Mouse (Mus musculus) forebrain, embryonic 14.5 days (tissue): ENCODE results near the gene Srek1. TPM values are rescaled to one million over a fixed set of nuclear protein-coding genes. Genes with fewer than 3 reads are reported as not detected.

Experiments
- ATAC-seq: fragments of 200-750 bp; cut with Nextera tagmentation; 2 replicates; pipeline ENCODE4 v1.8.0; 2017; ENCODE audit warnings: mild to moderate bottlenecking, moderate library complexity
- DNase-seq: peaks from one replicate; pipeline ENCODE4 v3.0.0-alpha.2; 2015; ENCODE audit warnings: low spot score
- H3K27ac ChIP-seq: fragments of 300-500 bp; sonication (generic); 2 replicates; pipeline ENCODE4 v1.5.1; 2014; ENCODE audit warnings: low read depth, mild to moderate bottlenecking, control low read depth, low read length, moderate library complexity
- H3K27me3 ChIP-seq: fragments of 300-500 bp; sonication (generic); replicated peaks from 2 replicates; pipeline ENCODE4 v1.6.1; 2014; ENCODE audit warnings: low read length, control low read depth, mixed read lengths; ENCODE audit not compliant: control insufficient read depth, insufficient read depth
- H3K36me3 ChIP-seq: fragments of 300-500 bp; sonication (generic); 2 replicates; pipeline ENCODE4 v1.6.1; 2014; ENCODE audit warnings: low read length, control low read depth; ENCODE audit not compliant: control insufficient read depth, insufficient read depth
- H3K4me1 ChIP-seq: fragments of 300-500 bp; sonication (generic); 2 replicates; pipeline ENCODE4 v1.6.1; 2014; ENCODE audit warnings: antibody characterized with exemption, low read length, control low read depth; ENCODE audit not compliant: control insufficient read depth, insufficient read depth
- H3K4me2 ChIP-seq: fragments of 300-500 bp; sonication (generic); 2 replicates; pipeline ENCODE4 v1.6.1; 2014; ENCODE audit warnings: mild to moderate bottlenecking, control low read depth, low read length
- H3K4me3 ChIP-seq: fragments of 300-500 bp; sonication (generic); 2 replicates; pipeline ENCODE4 v1.5.1; 2014; ENCODE audit warnings: low read depth, low read length, control low read depth
- H3K9ac ChIP-seq: fragments of 300-500 bp; sonication (generic); 2 replicates; pipeline ENCODE4 v1.6.1; 2014; ENCODE audit warnings: mild to moderate bottlenecking, low read length, control low read depth, moderate library complexity
- H3K9me3 ChIP-seq: fragments of 300-500 bp; sonication (generic); replicated peaks from 2 replicates; pipeline ENCODE4 v1.6.1; 2016; ENCODE audit warnings: low read length, control low read depth, mixed read lengths; ENCODE audit not compliant: control insufficient read depth
- WGBS: fragments of 180-500 bp; shearing (Covaris S2); extraction: QIAGEN DNeasy Blood & Tissue Kit; methylation state at CpG from one replicate; pipeline ENCODE4 v1.1.7; 2014; 5-methylcytosine and 5-hydroxymethylcytosine counted together
- polyA plus RNA-seq: library from polyadenylated mRNA; unstranded; fragments of >200 nt; fragmentation: Nextera tagmentation; extraction: Ambion mirVana; gene quantifications from 2 replicates; pipeline ENCODE4 v1.2.1, GENCODE M21; 2014

Gene Srek1
- polyA plus RNA-seq: 48.1 and 67.4 TPM in 2 replicates

GRCm38 (mm10) chr13:103774119-103774757, at the start of gene Srek1:
Srek1 (minus strand) TSS chr13:103774608.
- Histone ChIP-seq H3K36me3 (no peaks in the 10 kb centered on the region), H3K27me3 (no peaks in the 10 kb centered on the region), H3K4me3 (peak within 1 kb of the TSS; percentile 68), H3K9me3 (no peaks in the 10 kb centered on the region), H3K27ac (peak within 1 kb of the TSS; percentile 99), H3K9ac (peak within 1 kb of the TSS; percentile 76), H3K4me2 (peak within 1 kb of the TSS; percentile 63), H3K4me1 (peaks cover 17% of the 10 kb centered on the region)
- under 1% methylated on average over 71 of the region's 81 CpGs for WGBS
- DNase-seq (peak; percentile 97), ATAC-seq (peak; percentile 96)

DNA sequence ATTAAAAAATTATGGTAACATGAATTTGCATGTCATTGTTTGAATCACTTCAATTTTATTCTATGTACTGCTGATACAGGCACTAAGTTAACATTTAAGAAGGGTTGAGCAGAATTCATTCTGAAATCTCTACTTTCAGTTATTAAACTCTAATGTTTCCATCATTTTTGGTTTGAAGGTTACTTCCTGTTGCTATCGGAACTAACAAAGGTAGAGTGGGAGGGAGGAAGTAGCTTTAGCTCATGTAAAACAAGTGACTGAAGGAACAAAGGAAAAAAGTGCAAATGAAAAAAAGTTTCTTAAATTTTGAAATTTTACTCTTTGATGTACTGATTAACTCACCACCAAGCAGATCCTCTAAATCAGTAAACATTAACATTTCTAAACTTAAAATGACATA, 47.9 kb upstream of the Srek1 start:
- H3K27me3 ChIP-seq: no peaks in the 10 kb centered on the region
- H3K4me2 ChIP-seq: no peak overlapping the region
- H3K4me3 ChIP-seq: no peak overlapping the region
- WGBS: 95% methylated on average over 1 of the region's 1 CpGs
- ATAC-seq: no peak
- H3K9me3 ChIP-seq: no peaks in the 10 kb centered on the region
- no peaks in the 10 kb centered on the region for H3K4me1 ChIP-seq
- no peak overlapping the region for H3K9ac ChIP-seq
- DNase-seq: no peak
- H3K27ac ChIP-seq: no peak overlapping the region
- H3K36me3 ChIP-seq: peaks cover 35% of the 10 kb centered on the region

DNA sequence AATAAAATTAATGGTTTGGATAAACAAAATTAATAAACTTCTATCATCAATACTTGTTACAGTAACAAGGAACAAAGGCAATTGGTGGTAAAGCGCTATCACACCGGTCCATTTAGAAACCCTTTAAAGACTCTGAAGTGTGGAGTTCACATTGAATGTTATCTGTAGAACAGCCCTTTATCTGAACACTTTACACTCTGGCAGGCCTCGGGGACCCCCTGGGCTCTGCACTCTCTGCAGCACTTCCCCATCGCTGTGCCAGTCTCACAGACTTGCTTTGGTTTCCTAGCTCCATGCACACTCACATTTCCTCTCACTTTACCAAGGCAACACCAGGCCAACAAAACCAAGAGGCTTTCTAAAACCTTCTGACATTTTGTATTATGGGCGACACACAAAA, 45.0 kb upstream of the Srek1 start:
- H3K36me3 ChIP-seq: peaks cover 36% of the 10 kb centered on the region
- H3K9ac ChIP-seq: no peak overlapping the region
- H3K9me3 ChIP-seq: no peaks in the 10 kb centered on the region
- no peaks in the 10 kb centered on the region for H3K27me3 ChIP-seq
- DNase-seq (no peak), ATAC-seq (no peak)
- H3K4me2 ChIP-seq: no peak overlapping the region
- 86% methylated on average over 5 of the region's 5 CpGs for WGBS
- H3K4me3 ChIP-seq: no peak overlapping the region
- H3K4me1 ChIP-seq: no peaks in the 10 kb centered on the region
- H3K27ac ChIP-seq: no peak overlapping the region

GRCm38 (mm10) chr13:103817935-103818334, 43.5 kb upstream of the Srek1 start:
- no peaks in the 10 kb centered on the region for H3K4me1 ChIP-seq
- 95% methylated on average over 3 of the region's 3 CpGs for WGBS
- no peak for DNase-seq
- no peak for ATAC-seq
- H3K9ac ChIP-seq: no peak overlapping the region
- no peaks in the 10 kb centered on the region for H3K27me3 ChIP-seq
- no peak overlapping the region for H3K4me2 ChIP-seq
- H3K4me3 ChIP-seq: no peak overlapping the region
- H3K36me3 ChIP-seq: peaks cover 31% of the 10 kb centered on the region
- no peaks in the 10 kb centered on the region for H3K9me3 ChIP-seq
- H3K27ac ChIP-seq: no peak overlapping the region

DNA sequence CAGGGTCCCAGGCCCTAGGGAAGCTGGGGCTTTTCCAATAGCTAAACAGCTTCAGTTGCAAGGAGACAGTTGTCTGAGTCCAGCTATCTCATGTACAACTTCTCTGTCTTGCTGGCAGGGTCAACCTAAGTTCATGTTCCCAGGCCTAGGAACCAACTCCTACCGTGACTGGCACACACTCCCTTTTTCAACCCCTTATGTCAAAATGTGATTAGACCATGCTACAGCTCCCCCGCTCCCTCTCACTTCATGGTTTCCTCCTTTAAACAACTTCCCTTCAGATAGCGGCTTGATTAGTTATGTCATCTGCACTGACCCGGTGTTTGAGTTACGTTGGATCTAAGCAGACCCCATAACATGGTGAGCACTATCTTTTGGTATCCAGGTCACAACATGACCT, 33.1 kb upstream of the Srek1 start:
- 90% methylated on average over 5 of the region's 5 CpGs for WGBS

DNA sequence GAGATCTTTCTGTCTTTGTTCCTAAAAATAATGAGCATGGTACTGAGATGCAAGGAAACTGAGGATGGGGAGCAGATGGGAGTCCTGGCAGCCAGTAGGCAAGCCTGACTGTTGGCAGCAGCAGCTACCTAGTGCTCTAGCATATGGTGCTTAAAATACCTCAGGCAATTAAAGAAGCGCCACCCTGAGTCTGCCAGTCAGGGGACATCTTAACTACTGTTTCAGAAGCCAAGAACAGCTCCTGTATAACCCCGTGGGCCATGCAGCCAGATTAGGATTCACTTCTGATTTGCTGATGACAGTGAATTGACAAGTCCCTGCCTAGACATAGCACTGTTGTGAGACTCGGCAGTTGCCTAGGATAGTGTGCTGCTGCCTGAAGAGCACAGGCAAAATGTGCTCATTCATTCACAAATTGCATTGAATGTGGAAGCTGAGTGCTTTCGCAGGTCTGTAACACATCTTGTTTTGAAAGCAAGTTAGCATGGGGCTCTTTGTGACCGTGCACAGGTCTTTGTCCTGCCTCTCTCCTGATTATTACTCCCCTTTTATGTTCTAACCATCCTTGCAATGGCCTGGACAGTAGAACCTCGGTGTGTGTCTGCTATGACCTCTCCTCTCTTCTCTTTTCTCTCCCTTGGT, 31.9 kb upstream of the Srek1 start:
- Histone ChIP-seq H3K4me2 (peak overlapping the region; percentile 3; the same call in 1 of the 2 replicates), H3K9me3 (no peaks in the 10 kb centered on the region), H3K4me3 (no peak overlapping the region), H3K4me1 (peaks cover 15% of the 10 kb centered on the region; the same call in 1 of the 2 replicates), H3K27me3 (no peaks in the 10 kb centered on the region), H3K9ac (no peak overlapping the region), H3K36me3 (no peaks in the 10 kb centered on the region), H3K27ac (peak overlapping the region; percentile 78)
- DNase-seq (peak; percentile 95), ATAC-seq (peak; percentile 97)
- WGBS: 10% methylated on average over 6 of the region's 6 CpGs

More for the DNA sequence above, 33.1 kb upstream of the Srek1 start:
- no peaks in the 10 kb centered on the region for H3K9me3 ChIP-seq
- DNase-seq (no peak), ATAC-seq (no peak)
- no peak overlapping the region for H3K4me3 ChIP-seq
- no peak overlapping the region for H3K27ac ChIP-seq
- H3K27me3 ChIP-seq: no peaks in the 10 kb centered on the region
- H3K9ac ChIP-seq: no peak overlapping the region
- H3K4me2 ChIP-seq: no peak overlapping the region
- peaks cover 1% of the 10 kb centered on the region; the same call in 1 of the 2 replicates for H3K36me3 ChIP-seq
- peaks cover 15% of the 10 kb centered on the region; the same call in 1 of the 2 replicates for H3K4me1 ChIP-seq

- Histone ChIP-seq H3K4me3 (no peak overlapping the region), H3K4me1 (peaks cover 15% of the 10 kb centered on the region; the same call in 1 of the 2 replicates), H3K9me3 (no peaks in the 10 kb centered on the region), H3K27me3 (no peaks in the 10 kb centered on the region), H3K27ac (no peak overlapping the region), H3K9ac (no peak overlapping the region; the same call in 1 of the 2 replicates), H3K36me3 (no peaks in the 10 kb centered on the region), H3K4me2 (no peak overlapping the region)
- WGBS: 58% methylated on average over 5 of the region's 5 CpGs
- ATAC-seq (0 out of 2 replicates have a peak, but pooled peaks have one; percentile 13), DNase-seq (peak; percentile 76)
Observed at GRCm38 (mm10) chr13:103803721-103804120, 29.3 kb upstream of the Srek1 start.

DNA sequence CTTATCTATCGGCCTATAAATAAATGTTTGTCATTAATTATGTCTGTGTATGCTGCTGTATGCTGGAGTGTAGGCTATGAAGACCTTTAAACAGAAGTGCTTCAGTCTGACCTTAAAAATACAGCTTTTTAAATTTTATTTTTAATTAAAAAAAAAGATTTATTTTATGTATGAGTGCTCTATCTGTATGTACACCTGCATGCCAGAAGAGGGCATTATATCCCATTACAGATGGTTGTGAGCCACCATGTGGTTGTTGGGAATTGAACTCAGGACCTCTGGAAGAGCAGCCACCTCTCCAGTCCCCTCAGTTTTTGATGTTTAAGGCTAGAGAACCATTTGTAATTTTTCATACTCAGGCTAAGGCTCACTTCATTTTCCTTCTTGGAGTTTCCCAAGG, 26.6 kb upstream of the Srek1 start:
- Histone ChIP-seq H3K36me3 (no peaks in the 10 kb centered on the region), H3K4me2 (no peak overlapping the region), H3K4me1 (peaks cover 6% of the 10 kb centered on the region; the same call in 1 of the 2 replicates), H3K4me3 (no peak overlapping the region), H3K9ac (no peak overlapping the region), H3K9me3 (no peaks in the 10 kb centered on the region), H3K27ac (no peak overlapping the region), H3K27me3 (no peaks in the 10 kb centered on the region)
- no peak for DNase-seq
- WGBS: 100% methylated on average over 1 of the region's 1 CpGs
- ATAC-seq: no peak
